Mouse (Mus musculus) lung, adult 2 months (tissue): ENCODE measurements around the gene Cntrob.

ENCODE experiments used
- CTCF ChIP-seq: fragments of 200-500 bp; IDR thresholded peaks from 2 replicates; pipeline ENCODE4 v1.5.1; 2011; ENCODE audit warnings: mild to moderate bottlenecking, low read length, control low read depth; ENCODE audit not compliant: insufficient read depth
- POLR2A ChIP-seq: fragments of 200-500 bp; IDR thresholded peaks from 2 replicates; pipeline ENCODE4 v1.6.1; 2011; ENCODE audit warnings: low read depth, mild to moderate bottlenecking, control low read depth, low read length, borderline replicate concordance; ENCODE audit errors: extremely low read depth

- no peak for TF ChIP-seq CTCF
- TF ChIP-seq POLR2A = no peak
Observed at GRCm38 (mm10) chr11:69327157-69327442, 3.5 kb upstream of the Cntrob start.
